In genomic region chr5:116461354-116462042, GRCm38 (mm10) we compare ENCODE assay signal across 10 mouse cellular contexts. TPM values are rescaled to one million over a fixed set of nuclear protein-coding genes. Genes with fewer than 3 reads are reported as not detected.
DNase-seq lines count a peak whose midpoint lies in the region; ATAC-seq and TF ChIP-seq lines count a peak whose summit lies in the region.
"Had no signal": no experiment of that assay in that cellular context is flagged by ENCODE, and none has a peak within 500 bp of the region (broad histone marks: within the 10 kb centered on the region; RNA-seq: fewer than 3 reads in every experiment).

No protein-coding gene starts in this region.

- DNase-seq in lung, embryonic 14.5 days = no peak
- no peak for DNase-seq in lung, postnatal 4 days
- peak; percentile 68 for DNase-seq in forebrain, embryonic 11.5 days (ENCODE audit: low spot score)
- peak; percentile 57 for DNase-seq in hindbrain, postnatal 0 days (ENCODE audit: low spot score)
- peak; percentile 80 for DNase-seq in retina, embryonic 14.5 days (ENCODE audit: low spot score)
- DNase-seq in spleen, postnatal 36 days (ENCODE audit: low spot score in 2 of 2) = no peak
- no peak for DNase-seq in kidney, postnatal 36 days
- DNase-seq: heart, postnatal 14 days; spleen, adult 18-20 months had no signal

- H3K27ac ChIP-seq in lung, embryonic 14.5 days (ENCODE audit: low read depth) = no peak overlapping the region
- H3K27ac ChIP-seq in forebrain, embryonic 11.5 days (ENCODE audit: low read depth, low read length) = no peak overlapping the region
- no peak overlapping the region for H3K27ac ChIP-seq in hindbrain, postnatal 0 days

- WGBS in lung, embryonic 14.5 days = 61% methylated on average over 11 of the region's 11 CpGs
- 33% methylated on average over 11 of the region's 11 CpGs for WGBS in forebrain, embryonic 11.5 days
- 25% methylated on average over 11 of the region's 11 CpGs for WGBS in hindbrain, postnatal 0 days

- peak; percentile 61 for TF ChIP-seq CTCF in lung, embryonic 14.5 days (IDR thresholded peaks at IDR 0.05; ENCODE audit: low read depth)
- TF ChIP-seq CTCF in hindbrain, postnatal 0 days (IDR thresholded peaks at IDR 0.05; ENCODE audit: low read depth) = peak; percentile 63

- H3K9me3 ChIP-seq in lung, embryonic 14.5 days (ENCODE audit: low read depth, low read length) = no peaks in the 10 kb centered on the region
- H3K9me3 ChIP-seq in forebrain, embryonic 11.5 days (ENCODE audit: control insufficient read depth, low read length) = peaks cover 7% of the 10 kb centered on the region
- H3K9me3 ChIP-seq in hindbrain, postnatal 0 days (ENCODE audit: low read length) = peaks cover 13% of the 10 kb centered on the region

- H3K4me2 ChIP-seq in lung, embryonic 14.5 days = no peak overlapping the region
- no peak overlapping the region for H3K4me2 ChIP-seq in forebrain, embryonic 11.5 days (ENCODE audit: low read depth, low read length, severe bottlenecking)
- no peak overlapping the region for H3K4me2 ChIP-seq in hindbrain, postnatal 0 days (ENCODE audit: low read depth, low read length)

- H3K36me3 ChIP-seq in lung, embryonic 14.5 days (ENCODE audit: insufficient read depth) = no peaks in the 10 kb centered on the region
- H3K36me3 ChIP-seq in forebrain, embryonic 11.5 days (ENCODE audit: control insufficient read depth, insufficient read depth, low read length) = peaks cover 8% of the 10 kb centered on the region
- H3K36me3 ChIP-seq in hindbrain, postnatal 0 days (ENCODE audit: insufficient read depth, low read length) = peaks cover 20% of the 10 kb centered on the region

- H3K4me1 ChIP-seq in lung, embryonic 14.5 days (ENCODE audit: insufficient read depth) = no peaks in the 10 kb centered on the region
- H3K4me1 ChIP-seq in forebrain, embryonic 11.5 days (replicated peaks; ENCODE audit: control insufficient read depth, insufficient read depth, low read length) = 0 out of 2 replicates have a peak, but pooled peaks cover 2% of the 10 kb centered on the region
- H3K4me1 ChIP-seq in hindbrain, postnatal 0 days (ENCODE audit: insufficient read depth, low read length) = no peaks in the 10 kb centered on the region

- H3K4me3 ChIP-seq in lung, embryonic 14.5 days (ENCODE audit: low read depth, low read length) = no peak overlapping the region
- H3K4me3 ChIP-seq in forebrain, embryonic 11.5 days (ENCODE audit: low read depth, low read length) = no peak overlapping the region
- no peak overlapping the region for H3K4me3 ChIP-seq in hindbrain, postnatal 0 days (ENCODE audit: low read length)
- H3K4me3 ChIP-seq: erythroblast, embryonic 14.5 days had no signal

- H3K9ac ChIP-seq in lung, embryonic 14.5 days = no peak overlapping the region
- no peak overlapping the region for H3K9ac ChIP-seq in forebrain, embryonic 11.5 days (ENCODE audit: low read length)
- no peak overlapping the region for H3K9ac ChIP-seq in hindbrain, postnatal 0 days (replicated peaks; ENCODE audit: low read length)

- H3K27me3 ChIP-seq in lung, embryonic 14.5 days (ENCODE audit: insufficient read depth, low read length) = no peaks in the 10 kb centered on the region
- no peaks in the 10 kb centered on the region for H3K27me3 ChIP-seq in forebrain, embryonic 11.5 days (ENCODE audit: control insufficient read depth, insufficient read depth, low read length)
- no peaks in the 10 kb centered on the region for H3K27me3 ChIP-seq in hindbrain, postnatal 0 days (ENCODE audit: insufficient read depth, low read length)

- no peak for ATAC-seq in lung, embryonic 14.5 days (ENCODE audit: insufficient read depth)
- ATAC-seq in forebrain, embryonic 11.5 days (replicated peaks; ENCODE audit: low FRiP score) = no peak
- no peak for ATAC-seq in hindbrain, postnatal 0 days

RNA-seq across cellular contexts. Expression of gene Hspb8, which starts 38.8 kb away (rescaled TPM):
- 8.1 and 11.1 TPM in 2 replicates for polyA plus RNA-seq in lung, embryonic 14.5 days (2014; fragmentation: Nextera tagmentation; extraction: Ambion mirVana)
- 8.0 and 9.8 TPM in 2 replicates for polyA plus RNA-seq in forebrain, embryonic 11.5 days (2014; fragmentation: Nextera tagmentation; extraction: Ambion mirVana)
- 13.2 and 17.9 TPM in 2 replicates for total RNA-seq in hindbrain, postnatal 0 days (2014; rRNA removed)
- 10.0 and 11.2 TPM in 2 replicates for polyA plus RNA-seq in hindbrain, postnatal 0 days (2015; fragmentation: Nextera tagmentation; extraction: Ambion mirVana)
- polyA plus RNA-seq: erythroblast, embryonic 14.5 days had no signal

Comparison
In these comparisons a context has a peak if more than half of its experiments do, and no peak if none do; other contexts are left out.
1. DNase-seq: peak in forebrain, embryonic 11.5 days (single experiment), hindbrain, postnatal 0 days (single experiment) and retina, embryonic 14.5 days (single experiment); none in lung, embryonic 14.5 days (single experiment), lung, postnatal 4 days (0 of 2), spleen, postnatal 36 days (0 of 2) and kidney, postnatal 36 days (0 of 2).